Mouse (Mus musculus) spleen, embryonic (tissue): ENCODE results near the gene Fbxo34.

Source experiments
- CTCF ChIA-PET: fragments of 350-600 bp; sonication (Branson Sonifier 250); formaldehyde crosslinking; loops from one replicate; lab custom pipeline; 2022; lab: Charles Lee

Gene Fbxo34

GRCm38 (mm10) chr14:47472743-47473546 lies 22.7 kb downstream of the Fbxo34 start:
- CTCF ChIA-PET = interaction anchor here (0.7 kb wide), 1 partner anchor 20 kb away, joined by 9 read pairs; no protein-coding TSS in a partner anchor

- CTCF ChIA-PET = interaction anchor here (0.6 to 0.7 kb wide), 2 partner anchors 19 to 524 kb away, joined by 7 to 9 read pairs; no protein-coding TSS in a partner anchor
These were observed 23.7 kb downstream of the Fbxo34 start for GRCm38 (mm10) chr14:47473891-47474290.

- CTCF ChIA-PET = interaction anchor here (0.5 kb wide), 1 partner anchor 38 kb away, joined by 16 read pairs; no protein-coding TSS in a partner anchor
These were observed 24.5 kb downstream of the Fbxo34 start for GRCm38 (mm10) chr14:47474571-47475254.

- CTCF ChIA-PET = no interaction called here
These were observed 26.0 kb downstream of the Fbxo34 start for GRCm38 (mm10) chr14:47476266-47476665.

GRCm38 (mm10) chr14:47477711-47478110 lies 27.5 kb downstream of the Fbxo34 start:
- CTCF ChIA-PET = no interaction called here

GRCm38 (mm10) chr14:47482200-47482599 lies 32.0 kb downstream of the Fbxo34 start:
- CTCF ChIA-PET = interaction anchor here (0.5 kb wide), 1 partner anchor 176 kb away, joined by 3 read pairs; no protein-coding TSS in a partner anchor

GRCm38 (mm10) chr14:47483099-47483498 lies 32.9 kb downstream of the Fbxo34 start:
- CTCF ChIA-PET = no interaction called here

GRCm38 (mm10) chr14:47488732-47489131 lies 38.5 kb downstream of the Fbxo34 start:
- CTCF ChIA-PET = no interaction called here

- CTCF ChIA-PET = no interaction called here
These were observed 39.3 kb downstream of the Fbxo34 start for GRCm38 (mm10) chr14:47489310-47490097.

GRCm38 (mm10) chr14:47490732-47491131 lies 40.5 kb downstream of the Fbxo34 start:
- CTCF ChIA-PET = no interaction called here

GRCm38 (mm10) chr14:47493592-47494361 lies 43.6 kb downstream of the Fbxo34 start:
- CTCF ChIA-PET = interaction anchor here (0.6 kb wide), 1 partner anchor 20 kb away, joined by 9 read pairs; no protein-coding TSS in a partner anchor

- CTCF ChIA-PET = no interaction called here
These were observed 45.7 kb downstream of the Fbxo34 start for GRCm38 (mm10) chr14:47495951-47496350.

GRCm38 (mm10) chr14:47497166-47497565 lies 46.9 kb downstream of the Fbxo34 start:
- CTCF ChIA-PET = no interaction called here

GRCm38 (mm10) chr14:47498632-47499031 lies 48.4 kb downstream of the Fbxo34 start:
- CTCF ChIA-PET = no interaction called here

- CTCF ChIA-PET = no interaction called here
These were observed 53.8 kb downstream of the Fbxo34 start for GRCm38 (mm10) chr14:47504036-47504435.

GRCm38 (mm10) chr14:47506676-47507075 lies 56.5 kb downstream of the Fbxo34 start:
- CTCF ChIA-PET = no interaction called here

GRCm38 (mm10) chr14:47508035-47508434 lies 57.8 kb downstream of the Fbxo34 start:
- CTCF ChIA-PET = interaction anchor here (1.2 kb wide), 1 partner anchor 19 kb away, joined by 3 read pairs; no protein-coding TSS in a partner anchor

- CTCF ChIA-PET = no interaction called here
These were observed 60.0 kb downstream of the Fbxo34 start for GRCm38 (mm10) chr14:47510244-47510643.

GRCm38 (mm10) chr14:47513606-47514005 lies 63.4 kb downstream of the Fbxo34 start:
- CTCF ChIA-PET = no interaction called here

- CTCF ChIA-PET = interaction anchor here (0.6 kb wide), 1 partner anchor 1522 kb away, joined by 3 read pairs; no protein-coding TSS in a partner anchor
These were observed 64.7 kb downstream of the Fbxo34 start for GRCm38 (mm10) chr14:47514816-47515453.
